Mouse (Mus musculus): ENCODE measurements around the gene Iqcc. TPM values are rescaled to one million over a fixed set of nuclear protein-coding genes. Genes with fewer than 3 reads are reported as not detected.

Iqcc gene
- polyA plus RNA-seq, 1 experiment from 2014 or later, result 21.3 TPM

- H3K4me1 ChIP-seq (ENCODE audit: control insufficient read depth, insufficient read depth, low read length), result peaks cover 5% of the 10 kb centered on the region
These were observed 30.0 kb downstream of the Iqcc start for GRCm38 (mm10) chr4:129588865-129589264.

DNA sequence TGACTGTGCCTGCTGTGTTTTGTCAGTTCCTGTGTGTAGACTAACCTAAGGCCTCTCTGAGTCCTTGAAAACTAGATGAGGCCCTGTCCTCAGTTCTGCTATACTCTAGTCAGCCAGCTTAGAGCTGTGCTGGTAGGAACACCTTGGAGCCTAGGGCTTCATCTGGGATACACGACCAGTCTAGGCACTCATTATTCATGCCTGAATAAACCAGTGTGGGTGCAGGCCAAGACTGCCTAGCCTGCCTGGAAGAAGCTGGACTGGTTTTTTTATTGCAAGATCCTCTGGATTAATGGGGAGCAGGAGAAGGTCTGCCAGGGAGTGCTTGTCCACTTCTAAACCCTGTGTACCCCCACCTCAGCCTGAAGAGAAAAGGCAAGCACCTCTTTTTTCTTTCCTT is 32.0 kb downstream of the Iqcc start:
- Histone ChIP-seq H3K9me3 (ENCODE audit: control insufficient read depth, low read length) (no peaks in the 10 kb centered on the region), H3K27me3 (ENCODE audit: control insufficient read depth, insufficient read depth, low read length) (no peaks in the 10 kb centered on the region), H3K9ac (ENCODE audit: low read length) (no peak overlapping the region), H3K36me3 (ENCODE audit: control insufficient read depth, insufficient read depth, low read length) (peaks cover 9% of the 10 kb centered on the region; the same call in 1 of the 2 replicates), H3K4me1 (ENCODE audit: control insufficient read depth, insufficient read depth, low read length) (peaks cover 5% of the 10 kb centered on the region), H3K27ac (ENCODE audit: low read depth, low read length) (no peak overlapping the region), H3K4me3 (ENCODE audit: low read depth, low read length) (no peak overlapping the region), H3K4me2 (no peak overlapping the region)
- WGBS, result 26% methylated on average over 1 of the region's 1 CpGs
- DNase-seq (ENCODE audit: low spot score, missing footprints) (no peak), ATAC-seq (ENCODE audit: low FRiP score) (no peak)

More at GRCm38 (mm10) chr4:129588865-129589264, 30.0 kb downstream of the Iqcc start:
- no peak overlapping the region for H3K4me3 ChIP-seq (ENCODE audit: low read depth, low read length)
- no peak overlapping the region for H3K4me2 ChIP-seq
- 85% methylated on average over 4 of the region's 4 CpGs for WGBS
- no peak for ATAC-seq (ENCODE audit: low FRiP score)
- no peak overlapping the region for H3K9ac ChIP-seq (ENCODE audit: low read length)
- peaks cover 21% of the 10 kb centered on the region for H3K36me3 ChIP-seq (ENCODE audit: control insufficient read depth, insufficient read depth, low read length)
- H3K9me3 ChIP-seq (ENCODE audit: control insufficient read depth, low read length), result no peaks in the 10 kb centered on the region
- DNase-seq (ENCODE audit: low spot score, missing footprints), result no peak
- no peaks in the 10 kb centered on the region for H3K27me3 ChIP-seq (ENCODE audit: control insufficient read depth, insufficient read depth, low read length)
- no peak overlapping the region for H3K27ac ChIP-seq (ENCODE audit: low read depth, low read length)

DNA sequence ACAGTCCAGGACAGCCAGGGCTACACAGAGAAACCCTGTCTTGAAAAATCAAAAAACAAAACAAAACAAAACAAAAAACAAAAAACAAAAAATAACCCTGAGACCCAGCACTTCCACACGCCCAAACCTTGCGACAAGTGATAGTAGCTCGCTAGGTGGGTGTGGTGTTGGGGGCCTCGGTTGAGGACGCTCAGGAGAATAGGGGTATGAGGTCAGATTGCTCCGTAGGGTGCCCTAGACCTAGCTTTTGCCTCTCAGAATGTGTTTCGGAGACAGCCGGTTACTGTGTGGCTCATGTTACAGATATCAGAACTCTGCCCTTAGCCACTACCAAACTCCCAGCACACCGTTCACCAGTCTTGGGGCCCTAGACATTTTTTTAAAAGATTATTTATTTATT is 33.1 kb downstream of the Iqcc start:
- WGBS, result 82% methylated on average over 9 of the region's 9 CpGs
- H3K27me3 ChIP-seq (ENCODE audit: control insufficient read depth, insufficient read depth, low read length), result no peaks in the 10 kb centered on the region
- ATAC-seq (ENCODE audit: low FRiP score) (no peak), DNase-seq (ENCODE audit: low spot score, missing footprints) (no peak)
- no peaks in the 10 kb centered on the region for H3K36me3 ChIP-seq (ENCODE audit: control insufficient read depth, insufficient read depth, low read length)
- no peak overlapping the region for H3K4me2 ChIP-seq
- no peaks in the 10 kb centered on the region for H3K9me3 ChIP-seq (ENCODE audit: control insufficient read depth, low read length)
- peaks cover 5% of the 10 kb centered on the region for H3K4me1 ChIP-seq (ENCODE audit: control insufficient read depth, insufficient read depth, low read length)
- no peak overlapping the region for H3K9ac ChIP-seq (ENCODE audit: low read length)
- H3K27ac ChIP-seq (ENCODE audit: low read depth, low read length), result no peak overlapping the region
- H3K4me3 ChIP-seq (ENCODE audit: low read depth, low read length), result no peak overlapping the region

DNA sequence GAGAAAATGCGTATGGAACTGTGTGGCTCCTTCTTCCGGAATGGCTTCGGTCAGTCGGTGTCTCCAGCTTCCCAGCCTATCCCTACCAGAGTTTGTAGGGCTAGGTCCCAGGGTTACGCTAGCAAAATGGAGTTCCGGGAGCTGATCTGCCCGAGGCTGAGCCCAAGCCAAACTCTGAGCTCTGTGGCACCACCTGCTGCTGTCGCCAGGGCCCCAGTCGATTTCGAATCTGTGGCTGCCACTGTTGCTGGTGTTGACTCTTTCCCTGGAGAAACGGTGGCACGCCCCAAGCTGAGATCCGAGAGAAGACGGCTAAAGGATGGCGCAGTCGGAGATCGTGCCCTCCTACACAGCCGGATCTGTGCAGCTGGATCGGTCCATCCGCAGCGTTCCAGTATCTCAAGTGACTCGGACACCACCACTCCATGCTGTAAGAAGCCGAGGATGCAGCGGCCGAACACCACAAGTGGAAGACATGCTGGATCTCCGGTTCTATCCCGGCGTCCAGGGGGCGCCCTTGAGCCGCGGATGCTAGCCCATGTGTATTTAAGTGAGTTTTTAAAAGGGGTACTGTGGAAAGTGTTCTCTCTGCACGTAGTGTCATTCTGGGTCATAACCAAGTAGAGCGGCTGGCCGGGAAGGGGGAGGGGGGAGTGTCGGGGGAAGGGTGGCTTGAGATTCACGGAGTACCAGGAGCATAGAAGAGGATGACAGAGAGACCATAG is 33.9 kb downstream of the Iqcc start:
- Histone ChIP-seq H3K9me3 (ENCODE audit: control insufficient read depth, low read length) (no peaks in the 10 kb centered on the region), H3K36me3 (ENCODE audit: control insufficient read depth, insufficient read depth, low read length) (no peaks in the 10 kb centered on the region), H3K4me3 (ENCODE audit: low read depth, low read length) (peak overlapping the region; percentile 23), H3K4me1 (ENCODE audit: control insufficient read depth, insufficient read depth, low read length) (peaks cover 5% of the 10 kb centered on the region), H3K27me3 (ENCODE audit: control insufficient read depth, insufficient read depth, low read length) (no peaks in the 10 kb centered on the region), H3K27ac (ENCODE audit: low read depth, low read length) (no peak overlapping the region), H3K4me2 (peak overlapping the region; percentile 55), H3K9ac (ENCODE audit: low read length) (peak overlapping the region; percentile 34)
- WGBS, result 2% methylated on average over 36 of the region's 36 CpGs
- peak; percentile 98 for DNase-seq (ENCODE audit: low spot score, missing footprints)
- peak; percentile 75 for ATAC-seq (ENCODE audit: low FRiP score)

DNA sequence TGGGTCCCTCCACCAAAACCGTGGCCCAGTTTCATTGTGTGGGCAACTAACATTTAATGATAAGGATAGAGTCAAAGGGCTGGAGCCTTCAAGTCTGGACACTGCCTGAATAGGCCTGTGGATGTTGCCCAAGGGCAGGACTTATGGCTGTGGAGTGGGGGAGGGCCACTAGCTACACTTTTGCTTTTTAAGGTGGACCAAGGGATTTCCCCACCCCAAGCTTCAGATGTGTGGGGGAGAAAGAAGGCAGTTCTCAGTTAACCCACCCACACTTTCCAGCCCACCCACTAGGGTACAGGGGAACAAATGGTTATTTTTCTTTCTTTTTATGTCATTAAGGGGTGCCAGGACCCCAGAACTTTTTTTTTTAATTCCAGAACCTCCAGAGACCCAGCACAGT is 34.5 kb downstream of the Iqcc start:
- Histone ChIP-seq H3K4me2 (peak overlapping the region; percentile 55), H3K9ac (ENCODE audit: low read length) (peak overlapping the region; percentile 34; the same call in 1 of the 2 replicates), H3K27ac (ENCODE audit: low read depth, low read length) (no peak overlapping the region), H3K4me1 (ENCODE audit: control insufficient read depth, insufficient read depth, low read length) (peaks cover 5% of the 10 kb centered on the region), H3K27me3 (ENCODE audit: control insufficient read depth, insufficient read depth, low read length) (no peaks in the 10 kb centered on the region), H3K36me3 (ENCODE audit: control insufficient read depth, insufficient read depth, low read length) (no peaks in the 10 kb centered on the region), H3K9me3 (ENCODE audit: control insufficient read depth, low read length) (no peaks in the 10 kb centered on the region), H3K4me3 (ENCODE audit: low read depth, low read length) (peak overlapping the region; percentile 23; the same call in 1 of the 2 replicates)
- DNase-seq (ENCODE audit: low spot score, missing footprints) (no peak), ATAC-seq (ENCODE audit: low FRiP score) (no peak)
- WGBS, result 74% methylated on average over 1 of the region's 1 CpGs

DNA sequence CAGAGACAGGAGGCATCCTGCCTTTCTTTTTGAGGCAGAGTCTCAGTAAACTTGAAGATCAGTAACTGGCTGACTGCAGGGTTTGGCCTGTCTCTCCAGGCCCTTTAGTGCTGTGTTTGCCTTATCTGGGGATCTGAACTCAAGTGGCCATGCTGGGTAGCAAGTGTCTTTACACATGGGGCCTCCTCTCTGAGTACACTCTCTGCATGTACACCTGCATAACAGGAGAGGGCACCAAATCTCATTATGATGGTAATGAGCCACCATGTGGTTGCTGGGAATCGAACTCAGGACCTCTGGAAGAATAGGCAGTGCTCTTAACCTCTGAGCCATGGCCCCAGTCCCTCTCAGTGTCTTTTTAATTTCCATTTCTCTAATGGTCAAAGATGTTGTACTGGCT is 36.6 kb downstream of the Iqcc start:
- 81% methylated on average over 1 of the region's 1 CpGs for WGBS
- Histone ChIP-seq H3K9me3 (ENCODE audit: control insufficient read depth, low read length) (no peaks in the 10 kb centered on the region), H3K36me3 (ENCODE audit: control insufficient read depth, insufficient read depth, low read length) (no peaks in the 10 kb centered on the region), H3K4me2 (no peak overlapping the region), H3K4me3 (ENCODE audit: low read depth, low read length) (no peak overlapping the region), H3K27ac (ENCODE audit: low read depth, low read length) (no peak overlapping the region), H3K4me1 (ENCODE audit: control insufficient read depth, insufficient read depth, low read length) (peaks cover 5% of the 10 kb centered on the region), H3K27me3 (ENCODE audit: control insufficient read depth, insufficient read depth, low read length) (no peaks in the 10 kb centered on the region), H3K9ac (ENCODE audit: low read length) (no peak overlapping the region)
- no peak for DNase-seq (ENCODE audit: low spot score, missing footprints)
- no peak for ATAC-seq (ENCODE audit: low FRiP score)

GRCm38 (mm10) chr4:129580347-129580746 is 38.6 kb downstream of the Iqcc start:
- no peak for ATAC-seq (ENCODE audit: low FRiP score)

GRCm38 (mm10) chr4:129578466-129578865 is 40.4 kb downstream of the Iqcc start, which contains the start of gene Fam167b:
Gene Fam167b, minus strand, starts transcription at chr4:129578549.
- 87% methylated on average over 5 of the region's 5 CpGs for WGBS

More at GRCm38 (mm10) chr4:129580347-129580746, 38.6 kb downstream of the Iqcc start:
- H3K27me3 ChIP-seq (ENCODE audit: control insufficient read depth, insufficient read depth, low read length), result no peaks in the 10 kb centered on the region
- no peak overlapping the region for H3K4me3 ChIP-seq (ENCODE audit: low read depth, low read length)
- no peak overlapping the region for H3K9ac ChIP-seq (ENCODE audit: low read length)
- no peak overlapping the region for H3K27ac ChIP-seq (ENCODE audit: low read depth, low read length)
- 78% methylated on average over 7 of the region's 7 CpGs for WGBS
- no peak for DNase-seq (ENCODE audit: low spot score, missing footprints)
- peaks cover 5% of the 10 kb centered on the region for H3K4me1 ChIP-seq (ENCODE audit: control insufficient read depth, insufficient read depth, low read length)
- H3K4me2 ChIP-seq, result no peak overlapping the region
- no peaks in the 10 kb centered on the region for H3K36me3 ChIP-seq (ENCODE audit: control insufficient read depth, insufficient read depth, low read length)
- H3K9me3 ChIP-seq (ENCODE audit: control insufficient read depth, low read length), result no peaks in the 10 kb centered on the region

GRCm38 (mm10) chr4:129577688-129578087 is 41.2 kb downstream of the Iqcc start:
- H3K4me2 ChIP-seq, result no peak overlapping the region
- H3K4me3 ChIP-seq (ENCODE audit: low read depth, low read length), result no peak overlapping the region
- H3K4me1 ChIP-seq (ENCODE audit: control insufficient read depth, insufficient read depth, low read length), result no peaks in the 10 kb centered on the region
- DNase-seq (ENCODE audit: low spot score, missing footprints) (no peak), ATAC-seq (ENCODE audit: low FRiP score) (no peak)
- 88% methylated on average over 7 of the region's 7 CpGs for WGBS
- H3K9ac ChIP-seq (ENCODE audit: low read length), result no peak overlapping the region
- no peak overlapping the region for H3K27ac ChIP-seq (ENCODE audit: low read depth, low read length)
- no peaks in the 10 kb centered on the region for H3K36me3 ChIP-seq (ENCODE audit: control insufficient read depth, insufficient read depth, low read length)
- no peaks in the 10 kb centered on the region for H3K27me3 ChIP-seq (ENCODE audit: control insufficient read depth, insufficient read depth, low read length)
- H3K9me3 ChIP-seq (ENCODE audit: control insufficient read depth, low read length), result no peaks in the 10 kb centered on the region

More at GRCm38 (mm10) chr4:129578466-129578865, 40.4 kb downstream of the Iqcc start, which contains the start of gene Fam167b:
- no peak for DNase-seq (ENCODE audit: low spot score, missing footprints)
- no peaks in the 10 kb centered on the region for H3K4me1 ChIP-seq (ENCODE audit: control insufficient read depth, insufficient read depth, low read length)
- no peak within 1 kb of the TSS for H3K27ac ChIP-seq (ENCODE audit: low read depth, low read length)
- H3K36me3 ChIP-seq (ENCODE audit: control insufficient read depth, insufficient read depth, low read length), result no peaks in the 10 kb centered on the region
- H3K9ac ChIP-seq (ENCODE audit: low read length), result no peak within 1 kb of the TSS
- H3K9me3 ChIP-seq (ENCODE audit: control insufficient read depth, low read length), result no peaks in the 10 kb centered on the region
- H3K4me3 ChIP-seq (ENCODE audit: low read depth, low read length), result no peak within 1 kb of the TSS
- ATAC-seq (ENCODE audit: low FRiP score), result no peak
- no peaks in the 10 kb centered on the region for H3K27me3 ChIP-seq (ENCODE audit: control insufficient read depth, insufficient read depth, low read length)
- peak within 1 kb of the TSS; percentile 8; the same call in 1 of the 2 replicates for H3K4me2 ChIP-seq

Measured in midbrain, embryonic 11.5 days (tissue).